Mouse (Mus musculus): ENCODE data around the gene Dtnbp1. TPM values are rescaled to one million over a fixed set of nuclear protein-coding genes. Genes with fewer than 3 reads are reported as not detected.

Gene Dtnbp1
- polyA plus RNA-seq, 1 experiment from 2014 or later: 50.1 TPM

- Histone ChIP-seq H3K9ac (ENCODE audit: low read length) (no peak overlapping the region), H3K4me3 (replicated peaks; ENCODE audit: low read length) (no peak overlapping the region), H3K9me3 (replicated peaks; ENCODE audit: control insufficient read depth, low read length) (no peaks in the 10 kb centered on the region), H3K36me3 (ENCODE audit: control insufficient read depth, insufficient read depth, low read length) (no peaks in the 10 kb centered on the region), H3K27me3 (ENCODE audit: control insufficient read depth, insufficient read depth, low read length) (no peaks in the 10 kb centered on the region), H3K4me1 (ENCODE audit: control insufficient read depth, insufficient read depth, low read length) (peaks cover 4% of the 10 kb centered on the region; the same call in 1 of the 2 replicates), H3K4me2 (ENCODE audit: low read depth, low read length) (no peak overlapping the region), H3K27ac (ENCODE audit: low read length) (no peak overlapping the region)
- 84% methylated on average over 2 of the region's 2 CpGs for WGBS
- ATAC-seq (ENCODE audit: insufficient read depth, low FRiP score): no peak
These were observed 58.3 kb downstream of the Dtnbp1 start for GRCm38 (mm10) chr13:44943618-44944017.

DNA sequence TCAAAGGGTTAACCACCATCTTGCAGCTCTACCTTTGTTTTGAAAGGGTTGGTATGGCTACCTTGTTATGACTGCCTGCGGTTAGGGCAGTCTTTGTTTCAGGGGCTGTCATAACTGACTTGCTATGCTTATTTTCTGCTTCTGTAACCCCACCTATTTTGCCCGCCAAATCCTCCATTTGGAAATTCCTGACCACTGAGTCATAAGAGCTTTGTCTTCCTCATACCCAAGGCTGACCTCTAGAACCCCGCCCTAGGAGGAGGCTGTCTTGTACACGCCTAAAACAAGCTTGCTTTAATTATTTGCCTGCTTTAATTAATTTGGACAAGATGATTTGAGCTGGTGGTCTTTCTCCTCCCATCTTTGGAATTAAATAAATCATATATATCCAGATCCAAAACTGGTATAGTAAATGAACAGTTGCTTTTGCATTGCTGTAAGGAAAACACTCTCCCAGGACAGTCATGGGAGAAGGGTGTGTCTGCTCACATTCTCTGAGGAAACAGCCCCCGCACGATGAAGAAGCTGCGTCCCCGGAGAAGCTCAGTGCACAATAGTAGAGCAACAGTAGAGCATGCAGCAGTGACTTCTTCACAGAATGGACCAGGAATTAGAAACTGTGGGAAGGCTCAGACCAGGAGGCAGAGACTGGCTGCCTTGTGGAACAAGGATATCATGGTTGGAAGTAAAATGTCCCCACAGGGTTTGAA is 62.5 kb downstream of the Dtnbp1 start:
- no peak overlapping the region for H3K4me3 ChIP-seq (replicated peaks; ENCODE audit: low read length)
- no peaks in the 10 kb centered on the region for H3K9me3 ChIP-seq (replicated peaks; ENCODE audit: control insufficient read depth, low read length)
- H3K27ac ChIP-seq (ENCODE audit: low read length): no peak overlapping the region
- WGBS: 58% methylated on average over 8 of the region's 8 CpGs
- ATAC-seq (ENCODE audit: insufficient read depth, low FRiP score): no peak
- H3K4me1 ChIP-seq (ENCODE audit: control insufficient read depth, insufficient read depth, low read length): peaks cover 11% of the 10 kb centered on the region; the same call in 1 of the 2 replicates
- no peak overlapping the region for H3K9ac ChIP-seq (ENCODE audit: low read length)
- no peak overlapping the region for H3K4me2 ChIP-seq (ENCODE audit: low read depth, low read length)
- H3K27me3 ChIP-seq (ENCODE audit: control insufficient read depth, insufficient read depth, low read length): no peaks in the 10 kb centered on the region
- H3K36me3 ChIP-seq (ENCODE audit: control insufficient read depth, insufficient read depth, low read length): 0 out of 2 replicates have a peak, but pooled peaks cover 3% of the 10 kb centered on the region

GRCm38 (mm10) chr13:44937681-44938080 is 64.3 kb downstream of the Dtnbp1 start:
- Histone ChIP-seq H3K9ac (ENCODE audit: low read length) (no peak overlapping the region), H3K27ac (ENCODE audit: low read length) (no peak overlapping the region; the same call in 1 of the 2 replicates), H3K36me3 (ENCODE audit: control insufficient read depth, insufficient read depth, low read length) (0 out of 2 replicates have a peak, but pooled peaks cover 3% of the 10 kb centered on the region), H3K27me3 (ENCODE audit: control insufficient read depth, insufficient read depth, low read length) (no peaks in the 10 kb centered on the region), H3K4me1 (ENCODE audit: control insufficient read depth, insufficient read depth, low read length) (peaks cover 17% of the 10 kb centered on the region), H3K9me3 (replicated peaks; ENCODE audit: control insufficient read depth, low read length) (no peaks in the 10 kb centered on the region), H3K4me2 (ENCODE audit: low read depth, low read length) (no peak overlapping the region), H3K4me3 (replicated peaks; ENCODE audit: low read length) (no peak overlapping the region)
- ATAC-seq (ENCODE audit: insufficient read depth, low FRiP score): peak; percentile 21; the same call in 1 of the 2 replicates
- WGBS: 68% methylated on average over 3 of the region's 3 CpGs

GRCm38 (mm10) chr13:44933575-44933974 is 68.4 kb downstream of the Dtnbp1 start:
- Histone ChIP-seq H3K4me2 (ENCODE audit: low read depth, low read length) (no peak overlapping the region), H3K9me3 (replicated peaks; ENCODE audit: control insufficient read depth, low read length) (no peaks in the 10 kb centered on the region), H3K4me1 (ENCODE audit: control insufficient read depth, insufficient read depth, low read length) (peaks cover 14% of the 10 kb centered on the region), H3K36me3 (ENCODE audit: control insufficient read depth, insufficient read depth, low read length) (peaks cover 3% of the 10 kb centered on the region; the same call in 1 of the 2 replicates), H3K9ac (ENCODE audit: low read length) (no peak overlapping the region), H3K27me3 (ENCODE audit: control insufficient read depth, insufficient read depth, low read length) (no peaks in the 10 kb centered on the region), H3K27ac (ENCODE audit: low read length) (no peak overlapping the region), H3K4me3 (replicated peaks; ENCODE audit: low read length) (no peak overlapping the region)
- WGBS: 53% methylated on average over 7 of the region's 7 CpGs
- ATAC-seq (ENCODE audit: insufficient read depth, low FRiP score): no peak

DNA sequence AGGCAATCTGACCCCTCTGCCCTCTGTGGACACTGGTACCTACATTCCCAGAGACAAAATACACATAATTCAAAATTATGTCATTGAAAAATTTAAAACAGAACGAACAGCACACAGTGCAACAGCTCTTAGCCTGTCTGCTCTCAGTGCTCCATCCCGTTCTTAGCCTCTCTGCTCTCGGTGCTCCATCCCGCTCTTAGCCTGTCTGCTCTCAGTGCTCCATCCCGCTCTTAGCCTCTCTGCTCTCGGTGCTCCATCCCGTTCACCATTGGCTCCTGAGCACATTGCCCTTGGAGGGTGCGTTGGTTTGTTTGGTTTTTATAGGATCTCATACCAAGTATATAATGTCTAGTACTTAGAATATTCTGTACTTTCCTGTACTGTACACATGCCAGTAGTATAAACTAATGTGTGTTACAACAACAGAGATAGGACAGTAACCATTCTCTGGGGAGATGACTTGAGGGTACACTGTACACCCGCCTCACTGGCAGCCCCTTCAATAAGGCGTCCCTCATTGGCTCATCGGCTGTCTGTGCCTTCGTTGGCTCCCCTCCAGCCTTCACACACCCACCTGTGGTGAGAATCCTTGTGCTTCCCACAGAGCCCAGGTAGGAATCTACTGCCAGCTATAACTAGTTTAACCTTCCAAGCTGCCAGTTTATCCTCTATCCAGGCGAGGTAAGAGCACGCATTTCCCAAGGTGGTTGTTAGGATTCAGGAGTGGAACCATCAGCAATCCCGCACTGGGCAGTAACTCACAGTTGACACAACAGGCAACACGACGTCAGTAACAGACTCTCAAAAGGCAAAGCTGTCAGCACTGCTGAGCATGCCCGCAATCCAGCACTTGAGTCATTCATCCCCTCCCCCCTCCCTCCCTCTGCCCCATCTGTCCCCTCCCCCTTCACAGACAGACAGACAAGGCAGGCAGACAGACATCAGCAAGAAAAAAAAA is 69.4 kb downstream of the Dtnbp1 start:
- no peaks in the 10 kb centered on the region for H3K9me3 ChIP-seq (replicated peaks; ENCODE audit: control insufficient read depth, low read length)
- WGBS: 71% methylated on average over 18 of the region's 18 CpGs
- H3K27me3 ChIP-seq (ENCODE audit: control insufficient read depth, insufficient read depth, low read length): no peaks in the 10 kb centered on the region
- ATAC-seq (ENCODE audit: insufficient read depth, low FRiP score): no peak
- H3K27ac ChIP-seq (ENCODE audit: low read length): no peak overlapping the region
- no peak overlapping the region for H3K4me2 ChIP-seq (ENCODE audit: low read depth, low read length)
- peaks cover 9% of the 10 kb centered on the region for H3K4me1 ChIP-seq (ENCODE audit: control insufficient read depth, insufficient read depth, low read length)
- no peak overlapping the region for H3K9ac ChIP-seq (ENCODE audit: low read length)
- no peak overlapping the region for H3K4me3 ChIP-seq (replicated peaks; ENCODE audit: low read length)
- H3K36me3 ChIP-seq (ENCODE audit: control insufficient read depth, insufficient read depth, low read length): peaks cover 3% of the 10 kb centered on the region; the same call in 1 of the 2 replicates

GRCm38 (mm10) chr13:44926311-44926710 is 75.6 kb downstream of the Dtnbp1 start:
- H3K9me3 ChIP-seq (replicated peaks; ENCODE audit: control insufficient read depth, low read length): no peaks in the 10 kb centered on the region
- no peak overlapping the region for H3K4me2 ChIP-seq (ENCODE audit: low read depth, low read length)
- H3K36me3 ChIP-seq (ENCODE audit: control insufficient read depth, insufficient read depth, low read length): peaks cover 18% of the 10 kb centered on the region
- WGBS: 72% methylated on average over 2 of the region's 2 CpGs
- H3K4me1 ChIP-seq (ENCODE audit: control insufficient read depth, insufficient read depth, low read length): no peaks in the 10 kb centered on the region
- H3K27ac ChIP-seq (ENCODE audit: low read length): no peak overlapping the region
- H3K4me3 ChIP-seq (replicated peaks; ENCODE audit: low read length): no peak overlapping the region
- ATAC-seq (ENCODE audit: insufficient read depth, low FRiP score): no peak
- no peaks in the 10 kb centered on the region for H3K27me3 ChIP-seq (ENCODE audit: control insufficient read depth, insufficient read depth, low read length)
- H3K9ac ChIP-seq (ENCODE audit: low read length): no peak overlapping the region

DNA sequence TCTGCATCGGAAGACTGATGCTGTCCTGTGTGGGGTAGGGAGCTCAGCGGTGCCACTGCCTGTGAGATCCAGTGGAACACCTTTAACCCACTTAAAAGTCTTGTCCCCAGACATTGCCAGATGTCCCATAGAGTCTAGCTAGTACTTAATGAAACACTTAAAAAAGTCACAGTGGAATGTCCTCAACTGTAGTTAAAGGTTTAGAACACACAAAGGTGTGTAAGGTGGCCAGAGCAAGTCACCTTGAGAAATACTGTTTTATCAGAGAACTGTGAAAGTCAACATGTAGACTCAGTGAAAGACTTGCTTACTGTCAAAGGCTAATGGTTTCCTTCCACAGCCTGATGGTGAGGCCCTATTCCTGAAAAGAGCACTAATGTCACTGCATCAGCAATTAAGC is 76.8 kb downstream of the Dtnbp1 start:
- Histone ChIP-seq H3K27ac (ENCODE audit: low read length) (no peak overlapping the region), H3K36me3 (ENCODE audit: control insufficient read depth, insufficient read depth, low read length) (peaks cover 18% of the 10 kb centered on the region)

DNA sequence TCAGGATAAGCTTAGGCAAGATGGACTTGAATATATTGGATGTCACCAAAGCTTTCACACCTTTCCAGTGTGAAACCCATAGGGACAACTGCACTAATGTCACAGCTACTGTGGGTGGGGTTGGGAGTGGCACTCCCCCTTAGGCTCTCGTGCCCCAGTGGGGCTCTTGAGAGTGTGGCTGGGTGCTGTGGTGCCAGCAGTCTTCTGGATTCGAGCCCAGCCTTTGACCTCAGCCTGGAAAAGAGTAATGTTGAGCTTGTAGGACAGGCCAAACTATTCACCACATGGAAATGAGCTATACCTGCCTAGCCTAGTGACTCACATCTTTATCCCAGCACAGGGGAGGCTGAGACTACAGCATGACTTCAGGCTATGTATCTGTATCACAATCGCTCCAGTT is 77.9 kb downstream of the Dtnbp1 start:
- H3K9ac ChIP-seq (ENCODE audit: low read length): no peak overlapping the region
- no peak for ATAC-seq (ENCODE audit: insufficient read depth, low FRiP score)
- no peak overlapping the region for H3K27ac ChIP-seq (ENCODE audit: low read length)
- no peak overlapping the region for H3K4me2 ChIP-seq (ENCODE audit: low read depth, low read length)
- H3K4me3 ChIP-seq (replicated peaks; ENCODE audit: low read length): no peak overlapping the region
- no peaks in the 10 kb centered on the region for H3K9me3 ChIP-seq (replicated peaks; ENCODE audit: control insufficient read depth, low read length)
- no peaks in the 10 kb centered on the region for H3K27me3 ChIP-seq (ENCODE audit: control insufficient read depth, insufficient read depth, low read length)
- 85% methylated on average over 3 of the region's 3 CpGs for WGBS
- H3K4me1 ChIP-seq (ENCODE audit: control insufficient read depth, insufficient read depth, low read length): no peaks in the 10 kb centered on the region
- peaks cover 18% of the 10 kb centered on the region for H3K36me3 ChIP-seq (ENCODE audit: control insufficient read depth, insufficient read depth, low read length)

More for the DNA sequence above, 76.8 kb downstream of the Dtnbp1 start:
- H3K27me3 ChIP-seq (ENCODE audit: control insufficient read depth, insufficient read depth, low read length): no peaks in the 10 kb centered on the region
- H3K9ac ChIP-seq (ENCODE audit: low read length): no peak overlapping the region
- H3K4me3 ChIP-seq (replicated peaks; ENCODE audit: low read length): no peak overlapping the region
- 84% methylated on average over 2 of the region's 2 CpGs for WGBS
- no peaks in the 10 kb centered on the region for H3K4me1 ChIP-seq (ENCODE audit: control insufficient read depth, insufficient read depth, low read length)
- no peaks in the 10 kb centered on the region for H3K9me3 ChIP-seq (replicated peaks; ENCODE audit: control insufficient read depth, low read length)
- ATAC-seq (ENCODE audit: insufficient read depth, low FRiP score): peak; percentile 56; the same call in 1 of the 2 replicates
- H3K4me2 ChIP-seq (ENCODE audit: low read depth, low read length): no peak overlapping the region

- H3K9me3 ChIP-seq (replicated peaks; ENCODE audit: control insufficient read depth, low read length): no peaks in the 10 kb centered on the region
- H3K4me3 ChIP-seq (replicated peaks; ENCODE audit: low read length): no peak overlapping the region
- no peak for ATAC-seq (ENCODE audit: insufficient read depth, low FRiP score)
- H3K4me2 ChIP-seq (ENCODE audit: low read depth, low read length): no peak overlapping the region
- H3K27ac ChIP-seq (ENCODE audit: low read length): no peak overlapping the region
- no peaks in the 10 kb centered on the region for H3K27me3 ChIP-seq (ENCODE audit: control insufficient read depth, insufficient read depth, low read length)
- no peak overlapping the region for H3K9ac ChIP-seq (ENCODE audit: low read length)
- H3K36me3 ChIP-seq (ENCODE audit: control insufficient read depth, insufficient read depth, low read length): peaks cover 18% of the 10 kb centered on the region
- 80% methylated on average over 5 of the region's 5 CpGs for WGBS
- H3K4me1 ChIP-seq (ENCODE audit: control insufficient read depth, insufficient read depth, low read length): no peaks in the 10 kb centered on the region
These were observed 80.2 kb downstream of the Dtnbp1 start for GRCm38 (mm10) chr13:44921721-44922120.

All from stomach, embryonic 16.5 days (tissue).